Mouse (Mus musculus) testis, postnatal 10 days (tissue): Measurements from ENCODE around the gene Rxrb.

Source experiments
- DNase-seq: peaks from one replicate; pipeline ENCODE4 v3.0.0; 2021; ENCODE audit warnings: low spot score

Gene Rxrb

DNA sequence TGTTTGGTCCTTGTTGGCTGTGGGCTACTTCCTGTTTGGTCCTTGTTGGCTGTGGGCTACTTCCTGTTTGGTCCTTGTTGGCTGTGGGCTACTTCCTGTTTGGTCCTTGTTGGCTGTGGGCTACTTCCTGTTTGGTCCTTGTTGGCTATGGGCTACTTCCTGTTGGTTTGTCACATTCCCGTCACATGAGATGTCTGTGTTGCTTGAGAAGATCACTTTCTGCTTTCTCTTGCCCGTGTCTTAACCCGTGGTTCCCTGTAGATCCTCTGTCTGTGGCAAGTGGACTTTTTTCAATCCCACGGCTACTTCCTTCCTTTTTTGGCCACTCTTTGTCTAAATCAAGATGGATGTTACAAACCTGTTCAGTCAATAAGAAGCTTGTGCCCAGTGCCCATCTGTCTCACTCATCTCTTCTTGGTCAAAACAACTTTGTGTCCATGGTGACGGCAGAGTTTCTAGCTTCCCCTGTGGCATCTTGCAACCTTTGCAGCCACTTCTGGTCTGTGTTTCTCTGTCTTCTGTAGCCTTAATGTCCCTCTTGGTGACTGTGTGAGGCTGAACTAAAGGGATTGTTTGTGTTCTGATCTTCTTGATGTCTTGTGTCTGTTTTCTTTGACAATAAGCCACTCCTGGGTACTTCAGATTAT, 15.9 kb downstream of the Rxrb start:
- no peak for DNase-seq

DNA sequence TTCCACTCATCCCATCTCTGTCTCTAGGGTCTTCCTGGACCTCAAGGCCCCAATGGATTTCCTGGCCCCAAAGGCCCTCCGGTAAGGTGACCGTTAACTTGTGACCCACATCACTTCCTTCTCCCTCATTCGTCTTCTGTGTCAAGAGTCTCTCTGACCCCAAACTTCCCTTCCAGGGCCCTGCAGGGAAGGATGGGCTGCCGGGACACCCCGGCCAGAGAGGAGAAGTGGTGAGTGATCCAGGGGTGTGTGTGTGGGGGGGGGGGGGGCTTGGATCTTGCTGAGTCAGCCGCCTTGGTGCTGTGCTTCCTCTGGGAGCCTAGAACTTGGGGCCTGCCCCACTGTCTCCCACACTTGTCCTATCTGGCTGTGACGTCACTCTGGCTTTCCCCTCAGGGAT, 25.6 kb downstream of the Rxrb start:
- no peak for DNase-seq

DNA sequence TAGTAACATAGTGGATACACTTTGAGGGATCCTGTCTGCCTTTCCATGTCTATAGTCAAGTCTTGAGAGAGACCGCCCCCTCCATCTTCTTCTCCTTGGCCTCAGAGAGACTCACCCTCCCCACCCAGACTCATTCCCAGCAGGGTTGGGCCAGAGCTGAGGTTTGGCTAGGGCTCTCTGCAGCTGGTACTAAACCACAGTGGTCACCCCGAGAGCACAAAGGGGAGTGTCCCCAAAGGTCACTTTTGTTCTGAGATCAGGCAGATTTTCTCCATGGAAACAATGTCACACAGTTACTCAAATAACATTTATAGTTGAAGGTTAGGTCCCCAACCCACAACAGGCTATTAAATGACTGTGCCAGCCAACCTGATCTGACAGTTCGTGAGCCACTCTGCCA, 37.3 kb downstream of the Rxrb start:
- DNase-seq: no peak

DNA sequence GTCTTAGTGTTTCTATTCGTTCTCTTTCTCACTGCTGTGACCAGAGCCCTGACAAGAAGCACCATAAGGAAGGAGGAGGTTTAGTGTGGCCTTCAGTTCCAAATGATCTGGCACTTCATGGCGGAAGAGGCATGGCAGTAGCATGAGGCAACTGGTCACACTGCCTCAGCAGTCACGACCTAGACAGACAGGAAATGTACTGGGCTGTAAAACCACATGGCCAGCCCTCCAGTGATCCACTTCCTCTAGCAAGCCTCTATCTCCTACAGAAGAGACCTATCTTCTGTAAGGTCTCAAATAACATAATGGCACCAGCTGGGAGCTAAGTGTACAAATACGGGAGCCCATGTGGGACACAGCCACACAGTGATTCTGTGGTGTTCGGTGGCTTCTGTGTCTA, 40.5 kb downstream of the Rxrb start:
- no peak for DNase-seq

DNA sequence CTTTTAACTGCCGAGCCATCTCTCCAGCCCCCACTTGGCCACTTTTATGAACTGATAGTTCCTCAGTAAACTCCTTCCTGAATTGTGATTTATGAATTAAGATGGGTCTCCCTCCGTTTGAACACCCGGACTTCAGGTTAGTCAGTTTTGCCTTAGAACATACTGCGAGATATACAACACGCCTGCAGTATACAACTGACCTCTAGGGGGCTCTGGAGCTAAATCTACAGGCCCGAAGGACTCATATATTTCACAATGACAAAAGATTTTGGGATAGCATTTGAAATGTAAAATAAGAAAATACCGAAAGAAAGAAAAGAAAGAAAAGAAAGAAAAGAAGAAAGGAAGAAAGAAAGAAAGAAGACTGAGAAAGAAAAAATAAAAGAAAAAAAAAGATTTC, 43.7 kb downstream of the Rxrb start:
- DNase-seq: peak; percentile 81

DNA sequence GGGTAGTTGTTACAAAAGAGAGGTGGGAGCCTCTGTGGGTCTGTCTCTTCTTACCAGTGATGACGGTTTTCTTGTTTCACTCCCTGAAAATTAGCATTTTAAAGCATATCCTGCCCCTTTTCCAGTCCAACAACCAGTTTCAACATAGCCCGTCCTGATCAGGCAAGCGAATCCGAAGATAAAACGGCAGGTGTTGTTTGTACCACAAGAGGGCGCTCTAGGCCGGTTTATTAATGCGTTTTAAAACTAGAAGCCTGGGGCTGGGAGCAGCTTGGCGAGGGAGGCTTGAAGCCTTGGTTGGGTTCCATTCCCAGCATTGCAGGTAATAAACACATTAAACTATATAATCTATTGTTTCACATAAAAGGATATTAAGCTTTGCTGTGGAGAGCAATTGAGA, 45.9 kb downstream of the Rxrb start:
- DNase-seq: peak; percentile 78

DNA sequence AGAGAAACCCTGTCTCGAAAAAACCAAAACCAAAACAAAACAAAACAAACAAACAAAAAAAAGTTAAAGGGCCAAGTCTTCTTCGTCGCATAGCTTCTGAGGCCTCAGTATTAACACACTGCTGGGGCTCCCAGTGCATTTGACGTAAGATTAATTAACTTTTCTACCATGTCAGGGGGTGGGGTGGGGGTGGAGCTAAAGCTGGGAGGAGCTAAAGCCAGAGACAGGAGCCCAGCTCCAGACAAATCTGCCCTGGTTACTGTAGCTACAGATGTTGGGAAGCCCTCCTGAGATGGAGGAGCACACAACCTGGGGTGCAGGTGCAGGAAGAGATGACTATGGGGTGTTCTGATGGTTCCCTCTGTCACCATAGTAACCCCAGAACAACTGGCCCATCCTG, 46.5 kb downstream of the Rxrb start:
- no peak for DNase-seq

DNA sequence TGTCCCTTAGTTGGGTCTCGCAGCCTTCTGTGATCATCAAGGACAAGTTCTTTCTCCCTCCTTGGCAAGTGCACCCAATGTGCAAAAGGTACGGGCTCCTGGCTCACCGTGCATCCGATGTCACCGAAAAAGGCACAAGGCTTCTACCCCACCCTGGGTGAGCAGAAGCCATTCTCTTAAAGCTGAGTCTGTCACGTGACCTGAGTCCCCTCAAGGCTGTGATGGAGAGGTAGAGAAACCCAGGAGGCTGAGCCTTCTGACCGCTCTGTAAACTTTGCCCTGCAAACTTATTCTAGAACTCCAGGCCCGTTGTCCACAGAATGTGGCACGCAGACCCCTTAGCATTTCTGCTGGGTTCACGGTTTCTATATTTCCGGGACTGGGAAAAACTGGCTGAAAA, 47.4 kb downstream of the Rxrb start:
- DNase-seq: no peak

DNA sequence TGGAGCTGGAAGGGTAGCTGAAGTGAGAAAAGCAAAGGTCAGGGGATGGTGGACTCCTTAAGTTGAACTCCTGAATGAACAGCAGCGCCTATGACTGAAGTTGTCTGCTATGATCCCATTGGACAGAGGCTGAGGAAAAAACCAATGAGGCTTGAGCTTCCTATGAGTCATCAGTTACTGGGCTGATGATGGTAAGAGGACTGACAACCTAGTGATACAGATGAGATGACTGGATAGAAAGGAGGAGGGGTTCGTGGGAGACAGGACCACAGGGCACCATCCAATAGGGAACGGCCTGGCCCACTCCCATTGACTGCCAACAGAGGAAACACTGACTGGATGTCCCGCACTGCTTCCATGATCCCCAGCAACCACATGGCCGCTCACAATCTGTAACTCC, 48.0 kb downstream of the Rxrb start:
- no peak for DNase-seq

DNA sequence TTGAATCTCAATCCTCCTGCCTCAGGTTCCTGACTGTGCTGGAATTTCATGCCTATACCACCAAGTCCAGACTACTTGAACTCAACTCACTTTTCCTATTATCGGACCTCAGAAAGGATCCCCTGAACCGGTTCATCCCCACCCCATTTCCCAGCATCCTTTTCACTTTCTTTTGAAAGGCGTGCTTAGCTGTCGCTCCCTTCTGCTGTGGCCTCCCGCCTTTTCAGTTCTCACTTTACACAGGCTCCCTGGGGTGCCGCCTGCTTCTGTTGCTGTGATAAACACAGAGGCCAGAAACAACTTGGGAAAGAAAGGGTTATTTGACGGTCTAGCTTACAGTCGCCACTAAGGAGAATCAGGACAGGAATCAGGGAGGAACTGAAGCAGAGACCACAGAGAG, 51.5 kb downstream of the Rxrb start:
- no peak for DNase-seq

DNA sequence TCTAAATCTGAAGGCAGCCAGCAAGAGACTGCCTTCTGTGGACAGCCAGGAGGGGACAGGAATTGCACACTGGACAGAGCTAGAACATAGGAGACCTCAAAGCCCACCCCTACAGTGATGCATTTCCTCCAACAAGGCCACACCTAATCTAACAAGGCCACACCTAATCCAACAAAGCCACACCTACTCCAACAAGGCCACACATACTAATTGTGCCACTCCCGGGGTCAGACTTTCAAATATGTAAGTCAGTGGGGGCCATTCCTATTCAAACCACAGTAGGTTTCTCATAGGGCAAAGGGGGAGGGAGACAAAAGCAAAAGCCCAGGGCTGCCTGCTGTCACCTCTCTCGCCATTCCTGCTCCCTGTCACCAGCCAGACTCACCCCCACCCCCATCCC, 55.8 kb downstream of the Rxrb start:
- no peak for DNase-seq
